Mouse (Mus musculus) megakaryocyte, embryonic 14.5 days (primary cell): Measurements from ENCODE around the gene Fnip1.

Source experiments
- FLI1 ChIP-seq: IDR thresholded peaks from 2 replicates; pipeline ENCODE4 v1.6.1; 2012; ENCODE audit warnings: low read length, inconsistent platforms, mixed read lengths
- GATA1 ChIP-seq: IDR thresholded peaks from 3 replicates; pipeline ENCODE4 v1.6.1; 2012; ENCODE audit warnings: mixed read lengths, low read length, inconsistent platforms, borderline replicate concordance

- TF ChIP-seq GATA1 = no peak
- TF ChIP-seq FLI1 = no peak
These were observed 75.6 kb downstream of the Fnip1 start for GRCm38 (mm10) chr11:54513584-54513983.
